Mouse (Mus musculus) adrenal gland, adult 10 weeks (tissue): ENCODE measurements around the gene Zscan10. TPM values are rescaled to one million over a fixed set of nuclear protein-coding genes. Genes with fewer than 3 reads are reported as not detected.

Experiments used
- polyA plus RNA-seq: library from polyadenylated mRNA; stranded (reverse); fragments of 350-450 nt; fragmentation: Illumina TruSeq; extraction: RNeasy Lipid Tissue Mini Kit (QIAGEN cat#74804); gene quantifications from one replicate; pipeline ENCODE4 v1.2.3, GENCODE M21; 2014; ENCODE audit warnings: low read depth, low replicate concordance

Gene Zscan10
- not detected for polyA plus RNA-seq

GRCm38 (mm10) chr17:23600641-23601622, at the start of gene Zscan10:
Zscan10 (plus strand) TSS chr17:23600856.

GRCm38 (mm10) chr17:23563595-23564367, 36.9 kb upstream of the Zscan10 start, which contains the start of gene Zfp213:
Zfp213 (minus strand) TSS chr17:23564238.

GRCm38 (mm10) chr17:23598582-23599552, 1.8 kb upstream of the Zscan10 start, which contains the start of gene Zfp13:
Zfp13 (minus strand) TSS chr17:23599487.

GRCm38 (mm10) chr17:23644613-23645495, 44.2 kb downstream of the Zscan10 start, which contains the start of gene Mmp25:
Mmp25 (minus strand) TSS chr17:23645277.

GRCm38 (mm10) chr17:23660117-23660875, 59.6 kb downstream of the Zscan10 start, which contains the start of gene Bicdl2:
Bicdl2 (plus strand) TSS chr17:23660506.

Other genes with a start within 250 kb of the Zscan10 start
- gene Vmn2r116, start 216.3 kb upstream of the Zscan10 start, polyA plus RNA-seq: not detected
- gene Vmn2r117, start 121.2 kb upstream of the Zscan10 start, polyA plus RNA-seq: not detected
- 0.70 TPM for gene Zfp213, start 36.6 kb upstream of the Zscan10 start, polyA plus RNA-seq
- not detected for gene Zfp13, start 1.4 kb upstream of the Zscan10 start, polyA plus RNA-seq
- gene Mmp25, start 44.4 kb downstream of the Zscan10 start, polyA plus RNA-seq: not detected
- gene Bicdl2, start 59.6 kb downstream of the Zscan10 start, polyA plus RNA-seq: not detected
- gene Hcfc1r1, start 72.7 kb downstream of the Zscan10 start, polyA plus RNA-seq: 11.7 TPM
- gene Thoc6, start 73.0 kb downstream of the Zscan10 start, polyA plus RNA-seq: 3.1 TPM
- gene Tnfrsf12a, start 76.6 kb downstream of the Zscan10 start, polyA plus RNA-seq: 4.1 TPM
- not detected for gene Cldn6, start 78.4 kb downstream of the Zscan10 start, polyA plus RNA-seq
- not detected for gene Cldn9, start 83.2 kb downstream of the Zscan10 start, polyA plus RNA-seq
- 0.58 TPM for gene 1520401A03Rik, start 121.9 kb downstream of the Zscan10 start, polyA plus RNA-seq
- gene Pkmyt1, start 125.5 kb downstream of the Zscan10 start, polyA plus RNA-seq: not detected
- 3.3 TPM for gene Paqr4, start 140.0 kb downstream of the Zscan10 start, polyA plus RNA-seq
- not detected for gene Kremen2, start 145.0 kb downstream of the Zscan10 start, polyA plus RNA-seq
- 1.2 TPM for gene Flywch1, start 170.7 kb downstream of the Zscan10 start, polyA plus RNA-seq
- 1.0 TPM for gene Flywch2, start 185.2 kb downstream of the Zscan10 start, polyA plus RNA-seq
- gene Srrm2, start 189.7 kb downstream of the Zscan10 start, polyA plus RNA-seq: 189 TPM
- 32.6 TPM for gene Elob, start 228.3 kb downstream of the Zscan10 start, polyA plus RNA-seq
- not detected for gene Prss33, start 235.2 kb downstream of the Zscan10 start, polyA plus RNA-seq
- gene Prss32, start 243.0 kb downstream of the Zscan10 start, polyA plus RNA-seq: not detected
- not detected for gene Prss41, start 243.3 kb downstream of the Zscan10 start, polyA plus RNA-seq